8 mouse cellular contexts compared by ENCODE assay signal in genomic region chr2:167631591-167632448, GRCm38 (mm10). TPM values are rescaled to one million over a fixed set of nuclear protein-coding genes. Genes with fewer than 3 reads are reported as not detected.
DNase-seq lines count a peak whose midpoint lies in the region; ATAC-seq and TF ChIP-seq lines count a peak whose summit lies in the region.

Ube2v1 (minus strand) TSS chr2:167632095.

- peak; percentile 73; the same call in 1 of the 2 replicates for TF ChIP-seq POLR2A in bone marrow, adult 2 months (IDR thresholded peaks at IDR 0.05; ENCODE audit: borderline replicate concordance, control insufficient read depth, low read depth, low read length)

- TF ChIP-seq CTCF in bone marrow, adult 2 months (IDR thresholded peaks at IDR 0.05; ENCODE audit: control insufficient read depth, insufficient read depth, low read length), result no peak

- H3K9me3 ChIP-seq in embryonic facial prominence, embryonic 15.5 days (replicated peaks), result no peaks in the 10 kb centered on the region
- H3K9me3 ChIP-seq in kidney, embryonic 14.5 days (ENCODE audit: control insufficient read depth, low read length), result no peaks in the 10 kb centered on the region
- H3K9me3 ChIP-seq in limb, embryonic 15.5 days, result no peaks in the 10 kb centered on the region

- ATAC-seq in embryonic facial prominence, embryonic 15.5 days (ENCODE audit: insufficient number of reproducible peaks, low FRiP score, low TSS enrichment, low read depth), result peak; percentile 90
- ATAC-seq in kidney, embryonic 14.5 days (ENCODE audit: low FRiP score, low TSS enrichment), result peak; percentile 86
- peak; percentile 85 for ATAC-seq in limb, embryonic 15.5 days (ENCODE audit: insufficient number of reproducible peaks, low FRiP score, low TSS enrichment, low read depth)

- H3K4me3 ChIP-seq in bone marrow, adult 2 months (replicated peaks; ENCODE audit: control insufficient read depth, low read depth, low read length), result peak within 1 kb of the TSS; percentile 80
- peak within 1 kb of the TSS; percentile 93 for H3K4me3 ChIP-seq in embryonic facial prominence, embryonic 15.5 days (replicated peaks)
- H3K4me3 ChIP-seq in kidney, embryonic 14.5 days (ENCODE audit: low read length), result peak within 1 kb of the TSS; percentile 92
- peak within 1 kb of the TSS; percentile 79 for H3K4me3 ChIP-seq in limb, embryonic 15.5 days

- peak; percentile 97 for DNase-seq in 416B (ENCODE audit: low read depth)
- DNase-seq in heart, adult 9 months (ENCODE audit: low spot score in 2 of 2), result peak; percentile 96 to 98
- DNase-seq in monocyte, adult 2 months (ENCODE audit: low read depth in 1 of 2, low spot score in 2 of 2), result peak; percentile 92 to 97
- peak; percentile 99 for DNase-seq in spleen, postnatal 36 days (ENCODE audit: low spot score in 2 of 2)

- peaks cover 6% of the 10 kb centered on the region for H3K4me1 ChIP-seq in bone marrow, adult 2 months (ENCODE audit: control insufficient read depth, insufficient read depth, low read length)
- peaks cover 53% of the 10 kb centered on the region for H3K4me1 ChIP-seq in embryonic facial prominence, embryonic 15.5 days
- H3K4me1 ChIP-seq in kidney, embryonic 14.5 days (ENCODE audit: control insufficient read depth, insufficient read depth, low read length), result peaks cover 29% of the 10 kb centered on the region
- H3K4me1 ChIP-seq in limb, embryonic 15.5 days, result peaks cover 51% of the 10 kb centered on the region

- H3K4me2 ChIP-seq in embryonic facial prominence, embryonic 15.5 days (replicated peaks), result peak within 1 kb of the TSS; percentile 75
- peak within 1 kb of the TSS; percentile 88 for H3K4me2 ChIP-seq in kidney, embryonic 14.5 days (replicated peaks; ENCODE audit: low read depth, low read length)
- peak within 1 kb of the TSS; percentile 75 for H3K4me2 ChIP-seq in limb, embryonic 15.5 days

- peak within 1 kb of the TSS; percentile 97 for H3K27ac ChIP-seq in bone marrow, adult 2 months (ENCODE audit: control insufficient read depth, insufficient read depth, low read depth, low read length, poor library complexity)
- H3K27ac ChIP-seq in embryonic facial prominence, embryonic 15.5 days (replicated peaks), result peak within 1 kb of the TSS; percentile 88
- H3K27ac ChIP-seq in kidney, embryonic 14.5 days (ENCODE audit: low read depth, low read length), result peak within 1 kb of the TSS; percentile 88
- H3K27ac ChIP-seq in limb, embryonic 15.5 days, result peak within 1 kb of the TSS; percentile 92

- H3K36me3 ChIP-seq in embryonic facial prominence, embryonic 15.5 days, result peaks cover 15% of the 10 kb centered on the region; the same call in 1 of the 2 replicates
- H3K36me3 ChIP-seq in kidney, embryonic 14.5 days (ENCODE audit: control insufficient read depth, insufficient read depth, low read length), result peaks cover 13% of the 10 kb centered on the region
- H3K36me3 ChIP-seq in limb, embryonic 15.5 days, result peaks cover 20% of the 10 kb centered on the region

- no peaks in the 10 kb centered on the region for H3K27me3 ChIP-seq in embryonic facial prominence, embryonic 15.5 days
- no peaks in the 10 kb centered on the region for H3K27me3 ChIP-seq in kidney, embryonic 14.5 days (ENCODE audit: control insufficient read depth, insufficient read depth, low read length)
- no peaks in the 10 kb centered on the region for H3K27me3 ChIP-seq in limb, embryonic 15.5 days

- 1% methylated on average over 87 of the region's 87 CpGs for WGBS in bone marrow, adult 2 months
- under 1% methylated on average over 81 of the region's 87 CpGs for WGBS in embryonic facial prominence, embryonic 15.5 days
- WGBS in kidney, embryonic 14.5 days, result under 1% methylated on average over 76 of the region's 87 CpGs
- WGBS in limb, embryonic 15.5 days, result under 1% methylated on average over 86 of the region's 87 CpGs

- H3K9ac ChIP-seq in embryonic facial prominence, embryonic 15.5 days, result peak within 1 kb of the TSS; percentile 87
- H3K9ac ChIP-seq in kidney, embryonic 14.5 days (ENCODE audit: low read depth, low read length), result peak within 1 kb of the TSS; percentile 96
- H3K9ac ChIP-seq in limb, embryonic 15.5 days, result peak within 1 kb of the TSS; percentile 85

RNA-seq across cellular contexts. Expression of gene Ube2v1, which starts in this region (rescaled TPM):
- polyA plus RNA-seq in bone marrow, adult 2 months (2011; ENCODE audit: insufficient read depth, insufficient read length, low replicate concordance, missing spikeins), result 73.5 and 124 TPM in 2 replicates
- polyA plus RNA-seq in embryonic facial prominence, embryonic 15.5 days (2015; fragmentation: Nextera tagmentation; extraction: Ambion mirVana), result 292 and 294 TPM in 2 replicates
- 212 and 283 TPM in 2 replicates for polyA plus RNA-seq in kidney, embryonic 14.5 days (2014; fragmentation: Nextera tagmentation; extraction: Ambion mirVana)
- 289 and 315 TPM in 2 replicates for polyA plus RNA-seq in limb, embryonic 15.5 days (2015; fragmentation: Nextera tagmentation; extraction: Ambion mirVana)

Comparison
In these comparisons a context has a peak if more than half of its experiments do, and no peak if none do; other contexts are left out.
1. Peak in every context shown above with its lines: DNase-seq, ATAC-seq, H3K4me3 ChIP-seq and H3K27ac ChIP-seq.